Mouse (Mus musculus): ENCODE measurements around the gene Slc1a4. TPM values are rescaled to one million over a fixed set of nuclear protein-coding genes. Genes with fewer than 3 reads are reported as not detected.

Slc1a4 gene
- polyA plus RNA-seq (2015; fragmentation: Nextera tagmentation; extraction: Ambion mirVana), result 12.5 and 13.1 TPM in 2 replicates

DNA sequence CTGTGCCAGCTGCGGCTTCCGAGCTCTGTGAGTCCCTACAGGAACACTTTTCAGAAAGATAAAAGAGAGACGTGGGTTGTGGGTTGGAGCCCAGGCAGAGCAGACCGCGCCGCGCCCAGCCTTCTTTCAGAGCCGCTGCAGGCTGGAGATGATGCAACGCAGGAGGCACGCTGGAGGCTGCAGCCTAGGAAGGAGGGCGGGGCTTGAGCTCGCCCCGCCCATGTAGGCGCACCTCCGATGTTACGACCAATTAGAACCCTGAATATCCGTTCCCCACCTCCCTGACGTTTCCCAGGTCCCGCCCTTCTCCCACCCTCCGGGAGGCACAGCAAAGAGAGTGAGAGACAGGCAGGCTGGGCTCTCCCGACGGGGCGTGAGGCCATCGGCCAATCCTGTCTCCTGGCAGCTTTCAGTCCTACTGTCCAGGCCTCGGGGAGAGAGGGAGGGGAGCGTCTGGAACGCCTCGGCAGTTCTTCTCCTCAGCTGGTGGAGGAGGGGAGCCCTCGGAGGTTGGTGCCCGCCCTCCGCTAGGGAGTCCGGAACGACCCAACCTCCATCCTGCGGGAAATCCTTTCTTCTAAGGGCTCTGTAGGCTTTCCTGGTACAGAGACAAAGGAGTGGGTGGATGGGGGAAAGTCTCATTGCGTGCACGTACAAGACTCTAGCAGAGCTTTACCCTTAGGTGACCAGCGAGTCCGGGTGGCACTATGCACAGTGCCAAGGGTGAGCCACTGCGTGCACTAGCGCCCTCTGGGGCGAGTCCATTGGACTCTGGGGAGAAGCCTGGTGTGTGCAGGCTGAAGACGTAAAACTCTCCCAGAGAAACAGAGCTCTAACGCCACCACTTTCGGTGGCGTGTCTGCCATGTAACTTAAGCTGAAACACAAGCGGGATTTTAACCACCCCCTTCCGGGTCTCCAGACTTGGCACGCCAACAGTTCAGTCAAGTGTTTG lies at the start of gene Slc1a4:
Slc1a4 (minus strand) TSS at position 153 of the 954 bp plus-strand sequence.
- no peaks in the 10 kb centered on the region for H3K27me3 ChIP-seq (replicated peaks)
- peak within 1 kb of the TSS; percentile 74 for H3K4me3 ChIP-seq (replicated peaks)
- WGBS, result 0% methylated on average over 48 of the region's 48 CpGs
- H3K27ac ChIP-seq, result peak within 1 kb of the TSS; percentile 98
- H3K9ac ChIP-seq, result peak within 1 kb of the TSS; percentile 77
- H3K36me3 ChIP-seq, result no peaks in the 10 kb centered on the region
- peak within 1 kb of the TSS; percentile 98 for H3K4me2 ChIP-seq (replicated peaks)
- H3K4me1 ChIP-seq (replicated peaks), result peaks cover 14% of the 10 kb centered on the region
- ATAC-seq, result peak; percentile 99
- H3K9me3 ChIP-seq, result no peaks in the 10 kb centered on the region

DNA sequence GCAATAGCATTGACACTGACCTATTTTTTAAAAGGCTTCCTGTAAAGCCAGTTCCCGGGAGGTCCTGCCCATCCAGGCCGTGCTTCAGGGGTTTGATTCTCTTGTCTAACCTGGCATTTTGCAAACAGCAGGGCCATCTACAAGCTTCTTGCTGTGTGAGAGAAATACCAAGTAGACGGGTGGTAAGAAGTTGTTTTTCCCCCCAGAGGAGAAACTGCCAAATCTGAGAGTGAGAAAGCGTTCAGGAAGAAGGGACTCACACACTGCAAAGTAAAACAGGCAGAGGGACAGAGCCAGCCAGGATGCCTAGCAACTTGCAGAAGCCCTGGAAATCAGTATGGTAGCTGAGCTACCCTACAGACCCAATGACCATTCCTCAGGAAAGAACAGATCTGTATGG lies 47.6 kb upstream of the Slc1a4 start:
- Histone ChIP-seq H3K4me2 (replicated peaks) (no peak overlapping the region), H3K4me1 (replicated peaks) (no peaks in the 10 kb centered on the region), H3K9ac (no peak overlapping the region), H3K4me3 (replicated peaks) (no peak overlapping the region), H3K9me3 (no peaks in the 10 kb centered on the region), H3K27ac (no peak overlapping the region), H3K27me3 (replicated peaks) (no peaks in the 10 kb centered on the region), H3K36me3 (no peaks in the 10 kb centered on the region)
- WGBS, result 35% methylated on average over 4 of the region's 4 CpGs
- ATAC-seq, result no peak

DNA sequence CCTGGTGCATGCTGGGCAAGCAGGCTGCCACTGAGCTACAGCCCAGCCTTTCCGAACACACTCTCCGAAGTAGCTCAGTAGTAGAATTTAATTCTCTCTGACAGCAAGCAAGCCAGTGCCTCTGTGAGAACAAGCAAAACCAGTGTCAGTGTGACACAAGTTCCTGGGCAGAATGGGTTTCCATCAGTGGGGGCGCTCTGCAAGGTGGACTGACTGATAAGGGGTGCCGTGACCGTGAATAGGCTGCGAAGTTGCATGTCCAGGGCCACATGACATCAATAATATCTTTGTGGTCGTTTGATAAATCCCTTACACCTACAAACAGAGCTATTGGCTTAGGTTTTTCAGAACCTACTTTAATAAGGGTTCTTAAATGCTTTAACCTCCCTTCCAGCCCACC lies 44.1 kb upstream of the Slc1a4 start:
- no peak overlapping the region for H3K9ac ChIP-seq
- no peak for ATAC-seq
- H3K36me3 ChIP-seq, result no peaks in the 10 kb centered on the region
- no peaks in the 10 kb centered on the region for H3K4me1 ChIP-seq (replicated peaks)
- 87% methylated on average over 7 of the region's 7 CpGs for WGBS
- no peak overlapping the region for H3K27ac ChIP-seq
- H3K27me3 ChIP-seq (replicated peaks), result no peaks in the 10 kb centered on the region
- H3K9me3 ChIP-seq, result no peaks in the 10 kb centered on the region
- no peak overlapping the region for H3K4me2 ChIP-seq (replicated peaks)
- H3K4me3 ChIP-seq (replicated peaks), result no peak overlapping the region

DNA sequence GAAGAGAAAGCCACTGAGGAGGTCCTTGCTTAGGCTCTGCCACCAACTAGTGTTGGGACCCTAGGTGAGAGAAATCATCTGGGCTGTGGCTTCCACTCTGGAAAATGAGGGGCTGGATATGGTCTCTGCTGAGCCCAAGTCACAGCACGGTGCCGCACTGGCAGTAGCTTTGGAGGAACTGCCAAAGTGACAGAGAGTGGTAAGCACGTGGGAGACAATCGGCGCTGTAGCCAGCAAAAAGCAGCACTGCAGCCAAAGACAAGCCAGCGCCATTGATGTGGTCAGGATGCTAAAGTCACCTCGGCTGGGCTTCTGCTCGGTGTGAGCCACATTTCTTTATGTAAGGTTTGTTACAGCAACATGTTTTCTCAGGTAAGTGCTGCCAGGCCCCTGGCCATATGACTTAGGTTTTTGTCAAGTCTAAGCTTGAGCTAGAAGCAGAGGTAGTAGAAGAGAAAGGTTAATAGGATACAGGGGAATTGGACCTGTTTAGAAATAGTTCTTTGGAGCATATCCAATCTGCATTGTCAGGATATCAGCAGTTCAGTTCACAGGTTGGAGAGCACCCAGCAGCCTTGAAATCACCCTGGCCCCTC lies 40.2 kb upstream of the Slc1a4 start:
- no peaks in the 10 kb centered on the region for H3K4me1 ChIP-seq (replicated peaks)

GRCm38 (mm10) chr11:20370486-20370885 lies 38.0 kb upstream of the Slc1a4 start:
- no peak for ATAC-seq
- Histone ChIP-seq H3K9me3 (no peaks in the 10 kb centered on the region), H3K4me3 (replicated peaks) (no peak overlapping the region), H3K36me3 (no peaks in the 10 kb centered on the region), H3K27ac (no peak overlapping the region), H3K27me3 (replicated peaks) (no peaks in the 10 kb centered on the region), H3K4me2 (replicated peaks) (no peak overlapping the region), H3K4me1 (replicated peaks) (no peaks in the 10 kb centered on the region), H3K9ac (no peak overlapping the region)
- WGBS, result 84% methylated on average over 2 of the region's 2 CpGs

More for the DNA sequence above, 40.2 kb upstream of the Slc1a4 start:
- Histone ChIP-seq H3K27me3 (replicated peaks) (no peaks in the 10 kb centered on the region), H3K9me3 (no peaks in the 10 kb centered on the region), H3K36me3 (no peaks in the 10 kb centered on the region), H3K4me2 (replicated peaks) (no peak overlapping the region), H3K4me3 (replicated peaks) (no peak overlapping the region), H3K9ac (no peak overlapping the region), H3K27ac (no peak overlapping the region)
- 79% methylated on average over 8 of the region's 8 CpGs for WGBS
- ATAC-seq, result no peak

- no peak for ATAC-seq
- Histone ChIP-seq H3K4me2 (replicated peaks) (no peak overlapping the region), H3K36me3 (no peaks in the 10 kb centered on the region), H3K9me3 (no peaks in the 10 kb centered on the region), H3K4me3 (replicated peaks) (no peak overlapping the region), H3K9ac (no peak overlapping the region), H3K27ac (no peak overlapping the region), H3K4me1 (replicated peaks) (no peaks in the 10 kb centered on the region), H3K27me3 (replicated peaks) (no peaks in the 10 kb centered on the region)
- WGBS, result 91% methylated on average over 1 of the region's 1 CpGs
Observed at GRCm38 (mm10) chr11:20366456-20366855, 33.9 kb upstream of the Slc1a4 start.

DNA sequence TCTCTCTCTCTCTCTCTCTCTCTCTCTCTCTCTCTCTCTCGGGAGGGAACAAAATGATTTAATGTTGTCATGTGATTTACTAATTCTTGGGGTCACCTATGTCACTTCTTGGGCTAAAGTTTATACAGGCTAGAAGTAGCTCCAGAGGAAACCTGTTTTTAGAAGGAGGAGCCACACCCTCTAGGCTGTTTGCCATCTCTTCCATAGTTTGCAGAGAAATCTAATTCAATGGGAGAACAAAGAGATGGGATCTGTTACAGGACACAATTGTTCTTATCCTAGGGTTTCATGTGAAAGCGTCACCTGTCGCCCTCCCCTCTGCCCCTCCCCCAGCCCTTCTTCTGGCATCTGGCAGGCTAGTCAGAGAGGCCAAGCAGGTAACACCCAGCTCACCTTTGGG lies 28.8 kb upstream of the Slc1a4 start:
- 54% methylated on average over 3 of the region's 3 CpGs for WGBS

DNA sequence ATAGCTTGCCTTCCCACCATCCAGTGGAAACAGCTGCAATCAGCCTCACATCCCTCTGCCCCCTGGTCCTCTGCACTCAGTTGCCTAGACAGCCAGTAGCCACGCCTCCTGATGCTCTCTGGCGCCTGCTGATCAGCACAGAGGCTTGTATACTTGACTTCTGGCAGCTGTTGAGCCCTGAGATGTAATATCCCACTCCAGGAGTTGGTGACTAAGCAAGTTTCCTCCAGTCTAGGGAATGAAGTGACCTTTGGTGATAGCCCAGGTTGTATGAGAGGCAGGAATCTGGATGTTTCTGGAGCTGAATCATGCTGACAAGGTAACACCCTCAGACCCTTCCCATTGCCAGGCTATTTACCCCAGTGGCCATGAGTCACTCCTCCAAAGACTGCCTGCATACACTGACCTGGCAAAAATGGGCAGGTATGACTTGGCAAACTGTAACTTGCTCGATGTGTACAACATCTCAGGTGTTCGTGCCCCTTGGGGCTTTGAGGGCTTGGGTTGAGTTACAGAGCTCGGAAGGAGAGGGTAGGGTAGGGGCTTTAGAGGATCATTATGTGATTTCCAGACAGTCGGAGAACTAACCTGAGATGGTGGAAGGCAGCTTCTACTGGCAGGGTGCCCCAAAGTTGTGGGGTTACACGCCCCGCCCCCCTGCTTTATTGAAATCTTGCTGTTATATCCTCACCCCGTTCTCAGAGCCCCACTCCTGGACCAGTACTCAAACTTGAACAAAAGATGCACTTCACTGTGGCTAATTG lies 25.4 kb upstream of the Slc1a4 start:
- H3K9me3 ChIP-seq, result no peaks in the 10 kb centered on the region
- no peak overlapping the region for H3K9ac ChIP-seq
- no peak overlapping the region for H3K4me2 ChIP-seq (replicated peaks)
- H3K27me3 ChIP-seq (replicated peaks), result no peaks in the 10 kb centered on the region
- no peak overlapping the region for H3K4me3 ChIP-seq (replicated peaks)
- ATAC-seq, result peak; percentile 61; the same call in 1 of the 2 replicates
- H3K36me3 ChIP-seq, result no peaks in the 10 kb centered on the region
- no peak overlapping the region for H3K27ac ChIP-seq
- H3K4me1 ChIP-seq (replicated peaks), result no peaks in the 10 kb centered on the region
- 75% methylated on average over 9 of the region's 9 CpGs for WGBS

More for the DNA sequence above, 28.8 kb upstream of the Slc1a4 start:
- no peaks in the 10 kb centered on the region for H3K9me3 ChIP-seq
- H3K4me2 ChIP-seq (replicated peaks), result no peak overlapping the region
- no peaks in the 10 kb centered on the region for H3K36me3 ChIP-seq
- no peak overlapping the region for H3K4me3 ChIP-seq (replicated peaks)
- no peaks in the 10 kb centered on the region for H3K27me3 ChIP-seq (replicated peaks)
- H3K27ac ChIP-seq, result no peak overlapping the region
- no peak overlapping the region for H3K9ac ChIP-seq
- H3K4me1 ChIP-seq (replicated peaks), result no peaks in the 10 kb centered on the region
- ATAC-seq, result no peak

DNA sequence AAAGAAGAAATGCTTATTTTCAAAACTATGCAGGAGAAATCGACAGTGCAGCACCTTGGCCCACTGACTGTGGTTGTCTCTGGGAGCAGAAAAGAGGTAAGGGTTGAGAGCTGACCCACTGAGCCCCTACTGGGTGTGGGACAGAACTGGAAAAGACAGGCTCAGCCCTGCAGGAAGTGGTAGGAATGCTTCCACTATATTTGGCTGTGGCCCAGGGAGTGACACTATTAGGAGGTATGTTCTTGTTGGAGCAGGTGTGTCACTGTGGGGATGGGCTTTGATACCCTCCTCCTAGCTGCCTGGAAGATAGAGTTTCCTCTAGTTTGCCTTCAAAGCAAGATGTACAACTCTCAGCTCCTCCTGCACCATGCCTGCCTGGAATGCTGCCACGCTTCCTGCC lies 16.0 kb upstream of the Slc1a4 start:
- ATAC-seq, result no peak
- Histone ChIP-seq H3K9me3 (no peaks in the 10 kb centered on the region), H3K4me1 (replicated peaks) (no peaks in the 10 kb centered on the region), H3K27ac (no peak overlapping the region), H3K4me2 (replicated peaks) (no peak overlapping the region), H3K27me3 (replicated peaks) (no peaks in the 10 kb centered on the region), H3K4me3 (replicated peaks) (no peak overlapping the region), H3K36me3 (no peaks in the 10 kb centered on the region), H3K9ac (no peak overlapping the region)
- 87% methylated on average over 2 of the region's 2 CpGs for WGBS

- Histone ChIP-seq H3K4me1 (replicated peaks) (no peaks in the 10 kb centered on the region), H3K27me3 (replicated peaks) (no peaks in the 10 kb centered on the region), H3K36me3 (no peaks in the 10 kb centered on the region), H3K27ac (no peak overlapping the region), H3K4me2 (replicated peaks) (no peak overlapping the region), H3K9ac (no peak overlapping the region), H3K4me3 (replicated peaks) (no peak overlapping the region), H3K9me3 (no peaks in the 10 kb centered on the region)
- ATAC-seq, result no peak
- 73% methylated on average over 6 of the region's 6 CpGs for WGBS
Observed at GRCm38 (mm10) chr11:20347548-20347947, 15.0 kb upstream of the Slc1a4 start.

GRCm38 (mm10) chr11:20346369-20346768 lies 13.9 kb upstream of the Slc1a4 start:
- Histone ChIP-seq H3K4me1 (replicated peaks) (no peaks in the 10 kb centered on the region), H3K9me3 (no peaks in the 10 kb centered on the region), H3K27me3 (replicated peaks) (no peaks in the 10 kb centered on the region), H3K4me3 (replicated peaks) (no peak overlapping the region), H3K27ac (no peak overlapping the region), H3K9ac (no peak overlapping the region), H3K4me2 (replicated peaks) (no peak overlapping the region), H3K36me3 (no peaks in the 10 kb centered on the region)
- WGBS, result 58% methylated on average over 2 of the region's 2 CpGs
- ATAC-seq, result peak; percentile 80; the same call in 1 of the 2 replicates

GRCm38 (mm10) chr11:20343952-20344351 lies 11.4 kb upstream of the Slc1a4 start:
- 77% methylated on average over 4 of the region's 4 CpGs for WGBS
- Histone ChIP-seq H3K4me1 (replicated peaks) (no peaks in the 10 kb centered on the region), H3K9me3 (no peaks in the 10 kb centered on the region), H3K4me2 (replicated peaks) (no peak overlapping the region), H3K27me3 (replicated peaks) (no peaks in the 10 kb centered on the region), H3K9ac (no peak overlapping the region), H3K36me3 (no peaks in the 10 kb centered on the region), H3K27ac (no peak overlapping the region), H3K4me3 (replicated peaks) (no peak overlapping the region)
- ATAC-seq, result peak; percentile 66
